Mouse (Mus musculus) CH12.LX (cell line): Measurements from ENCODE around the gene Stk32c.

Experiments used
- CTCF ChIP-seq, 2 experiments: IDR thresholded peaks in 1 of 2; conservative IDR thresholded peaks in 1 of 2; 2 replicates each; pipeline ENCODE4 v1.5.1; 2011 to 2012; ENCODE audit warnings: low read depth in 2 of 2, low read length in 2 of 2, improper control_type of control experiment in 1 of 2, inconsistent platforms in 1 of 2, mild to moderate bottlenecking in 1 of 2, moderate library complexity in 1 of 2
- EP300 ChIP-seq: IDR thresholded peaks from 2 replicates; pipeline ENCODE4 v1.6.1; 2011; ENCODE audit warnings: low read length, improper control_type of control experiment
- HCFC1 ChIP-seq: IDR thresholded peaks from 2 replicates; pipeline ENCODE4 v1.6.1; 2012; ENCODE audit warnings: low read depth, mild to moderate bottlenecking, inconsistent platforms, low read length, improper control_type of control experiment
- MAZ ChIP-seq: IDR thresholded peaks from 2 replicates; pipeline ENCODE4 v1.6.1; 2012; ENCODE audit warnings: low read depth, mild to moderate bottlenecking, inconsistent platforms, low read length, improper control_type of control experiment, moderate library complexity
- PAX5 ChIP-seq: IDR thresholded peaks from 2 replicates; pipeline ENCODE4 v1.6.1; 2012; ENCODE audit warnings: low read length, inconsistent platforms, mixed read lengths
- POLR2A ChIP-seq: IDR thresholded peaks from 2 replicates; pipeline ENCODE4 v1.6.1; 2011; ENCODE audit warnings: low read depth, mild to moderate bottlenecking, improper control_type of control experiment, low read length
- UBTF ChIP-seq: IDR thresholded peaks from 2 replicates; pipeline ENCODE4 v1.6.1; 2012; ENCODE audit warnings: low read depth, mild to moderate bottlenecking, inconsistent platforms, low read length, improper control_type of control experiment, moderate library complexity
- ZKSCAN1 ChIP-seq: IDR thresholded peaks from 2 replicates; pipeline ENCODE4 v1.6.1; 2012; ENCODE audit warnings: low read depth, inconsistent platforms, low read length, improper control_type of control experiment, borderline replicate concordance
- ZNF384 ChIP-seq: IDR thresholded peaks from 2 replicates; pipeline ENCODE4 v1.6.1; 2012; ENCODE audit warnings: low read depth, low read length, improper control_type of control experiment, inconsistent platforms

DNA sequence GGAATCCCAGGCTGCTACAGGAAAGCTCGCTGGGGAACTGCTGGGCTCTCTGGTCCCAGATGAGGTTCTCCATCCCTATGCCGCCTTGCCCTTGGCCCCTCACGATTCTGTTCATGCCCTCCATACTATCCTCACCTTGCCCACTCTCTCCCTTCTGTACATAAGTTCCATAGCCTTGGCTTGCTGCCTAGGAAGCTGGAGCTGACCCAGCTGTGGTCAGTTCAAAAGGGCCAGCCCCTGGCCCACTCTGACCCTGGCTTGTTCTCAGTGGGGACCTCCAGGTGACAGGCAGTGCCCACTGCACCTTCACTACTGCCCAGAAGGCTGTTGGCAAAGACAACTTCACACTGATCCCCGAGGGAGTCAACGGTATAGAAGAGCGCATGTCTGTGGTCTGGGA lies 116.7 kb downstream of the Stk32c start:
- no peak for TF ChIP-seq CTCF (conservative IDR thresholded peaks at IDR 0.05 in 1 of 2, IDR thresholded peaks at IDR 0.05 in 1 of 2; ENCODE audit: low read depth in 2 of 2, low read length in 2 of 2)
- no peak for TF ChIP-seq MAZ
- TF ChIP-seq HCFC1: no peak
- TF ChIP-seq PAX5: no peak
- TF ChIP-seq POLR2A: no peak
- TF ChIP-seq EP300: no peak
- TF ChIP-seq ZKSCAN1: no peak
- no peak for TF ChIP-seq ZNF384
- no peak for TF ChIP-seq UBTF
